Comparison of ENCODE assay signal across 8 mouse cellular contexts in genomic region chr2:70825371-70826051, GRCm38 (mm10). TPM values are rescaled to one million over a fixed set of nuclear protein-coding genes. Genes with fewer than 3 reads are reported as not detected.
DNase-seq lines count a peak whose midpoint lies in the region; ATAC-seq and TF ChIP-seq lines count a peak whose summit lies in the region.

Tlk1 (minus strand) TSS chr2:70825728.

- under 1% methylated on average over 68 of the region's 118 CpGs for whole genome bisulfite sequencing in hindbrain, embryonic 16.5 days

- H3K36me3 ChIP-seq in hindbrain, embryonic 16.5 days (ENCODE audit: control insufficient read depth, insufficient read depth, low read length) = no peaks in the 10 kb centered on the region

- no peaks in the 10 kb centered on the region for H3K9me3 ChIP-seq in hindbrain, embryonic 16.5 days (ENCODE audit: control insufficient read depth, low read length)

- intact Hi-C loops in gastrocnemius, adult 2 months (cut with DNase I) = loop anchor here (2.0 kb wide), 1 partner anchor 45 kb away; no protein-coding TSS in a partner anchor
- intact Hi-C loops in left cerebral cortex, postnatal 10 days (cut with DNase I) = loop anchor here (5.0 to 10.0 kb wide), 2 partner anchors 121 to 212 kb away; no protein-coding TSS in a partner anchor

- H3K4me2 ChIP-seq in hindbrain, embryonic 16.5 days (ENCODE audit: low read length) = peak within 1 kb of the TSS; percentile 70

- DNase-seq in ZHBTc4 (ENCODE audit: low read depth, low spot score) = peak; percentile 92
- peak; percentile 81 to 85 for DNase-seq in cerebellum, postnatal 14 days
- DNase-seq in gastrocnemius, adult 2 months = peak; percentile 93
- DNase-seq in left cerebral cortex, postnatal 10 days (ENCODE audit: extremely low spot score in 1 of 2, low spot score in 2 of 2) = peak; percentile 26 to 91
- peak; percentile 72 for DNase-seq in right cerebral cortex, postnatal 14 days
- DNase-seq in urinary bladder, postnatal 36 days (ENCODE audit: low spot score in 2 of 2) = peak; percentile 47 to 67

- peak within 1 kb of the TSS; percentile 98 for H3K27ac ChIP-seq in gastrocnemius, adult 2 months
- peak within 1 kb of the TSS; percentile 99 for H3K27ac ChIP-seq in hindbrain, embryonic 16.5 days (ENCODE audit: low read depth, low read length)

- H3K4me1 ChIP-seq in hindbrain, embryonic 16.5 days (ENCODE audit: control insufficient read depth, insufficient read depth, low read depth, low read length) = peaks cover 10% of the 10 kb centered on the region

- H3K27me3 ChIP-seq in hindbrain, embryonic 16.5 days (replicated peaks; ENCODE audit: control insufficient read depth, insufficient read depth, low read length) = no peaks in the 10 kb centered on the region

- H3K9ac ChIP-seq in hindbrain, embryonic 16.5 days (ENCODE audit: low read depth, low read length) = peak within 1 kb of the TSS; percentile 98

- peak within 1 kb of the TSS; percentile 96 for H3K4me3 ChIP-seq in gastrocnemius, adult 2 months
- H3K4me3 ChIP-seq in hindbrain, embryonic 16.5 days (ENCODE audit: low read length) = peak within 1 kb of the TSS; percentile 98

- ATAC-seq in hindbrain, embryonic 16.5 days = peak; percentile 92
- ATAC-seq in megakaryocyte progenitor cell, adult 5-6 weeks (replicated peaks; ENCODE audit: poor library complexity) = peak; percentile 65

- no peak for TF ChIP-seq CTCF in gastrocnemius, adult 2 months (IDR thresholded peaks at IDR 0.05)

RNA-seq across cellular contexts. Expression of gene Tlk1, which starts in this region (rescaled TPM):
- 10 to 100 TPM; 39.1 to 46.5 TPM for total RNA-seq in gastrocnemius, adult 2 months (2021)
- 17.7 TPM in 2 replicates for polyA plus RNA-seq in hindbrain, embryonic 16.5 days (2015; fragmentation: Nextera tagmentation; extraction: Ambion mirVana)
- 10 to 100 TPM; 89.3 to 92.4 TPM for total RNA-seq in left cerebral cortex, postnatal 10 days (2021)
- total RNA-seq in megakaryocyte progenitor cell, adult 5-6 weeks (2015) = 71.7 and 80.6 TPM in 2 replicates
- 41.5 and 45.2 TPM in 2 replicates for total RNA-seq in megakaryocyte progenitor cell, adult 5-6 weeks (2017)

Comparison
In these comparisons a context has a peak if more than half of its experiments do, and no peak if none do; other contexts are left out.
1. Peak in every context shown above with its lines: DNase-seq, ATAC-seq, H3K4me3 ChIP-seq and H3K27ac ChIP-seq.